Mouse (Mus musculus) liver, embryonic 14.5 days (tissue): ENCODE measurements around the gene Atp6v1b1. TPM values are rescaled to one million over a fixed set of nuclear protein-coding genes. Genes with fewer than 3 reads are reported as not detected.

Experiments
- ATAC-seq: fragments of 200-750 bp; cut with Nextera tagmentation; 2 replicates; pipeline ENCODE4 v1.8.0; 2017; ENCODE audit warnings: moderate number of reproducible peaks, mild to moderate bottlenecking, moderate library complexity; ENCODE audit not compliant: insufficient read depth
- DNase-seq, 3 experiments: peaks; one replicate each; pipeline ENCODE4 v3.0.0-alpha.2; 2012 to 2013; ENCODE audit warnings: low read depth in 3 of 3, low spot score in 3 of 3
- H3K27ac ChIP-seq: fragments of 300-500 bp; sonication (generic); 2 replicates; pipeline ENCODE4 v1.5.1; 2014; ENCODE audit warnings: moderate library complexity, mild to moderate bottlenecking, control low read depth, inconsistent platforms
- H3K27me3 ChIP-seq: fragments of 300-500 bp; sonication (generic); 2 replicates; pipeline ENCODE4 v1.6.1; 2014; ENCODE audit warnings: mild to moderate bottlenecking, low read length, moderate library complexity; ENCODE audit not compliant: control insufficient read depth, insufficient read depth
- H3K36me3 ChIP-seq: fragments of 300-500 bp; sonication (generic); replicated peaks from 2 replicates; pipeline ENCODE4 v1.6.1; 2014; ENCODE audit warnings: low read depth; ENCODE audit not compliant: control insufficient read depth, insufficient read depth
- H3K4me1 ChIP-seq, 2 experiments: fragments of 200-500 bp in 1 of 2; fragments of 300-500 bp in 1 of 2; sonication (generic) in 1 of 2; replicated peaks; 2 replicates each; pipeline ENCODE4 v1.6.1; 2012 to 2014; ENCODE audit warnings: antibody characterized with exemption in 1 of 2, inconsistent platforms in 1 of 2, low read length in 1 of 2; ENCODE audit not compliant: control insufficient read depth in 2 of 2, insufficient read depth in 2 of 2
- H3K4me2 ChIP-seq: fragments of 300-500 bp; sonication (generic); 2 replicates; pipeline ENCODE4 v1.6.1; 2014; ENCODE audit warnings: low read depth, mild to moderate bottlenecking, control low read depth, moderate library complexity
- H3K4me3 ChIP-seq, 2 experiments: fragments of 200-500 bp in 1 of 2; fragments of 300-500 bp in 1 of 2; sonication (generic) in 1 of 2; 2 replicates each; pipeline ENCODE4 v1.5.1; 2012 to 2014; ENCODE audit warnings: low read depth in 2 of 2, low read length in 2 of 2, mild to moderate bottlenecking in 2 of 2, control low read depth in 1 of 2, inconsistent platforms in 1 of 2, moderate library complexity in 1 of 2; ENCODE audit not compliant: insufficient read depth in 1 of 2
- H3K9ac ChIP-seq: fragments of 300-500 bp; sonication (generic); replicated peaks from 2 replicates; pipeline ENCODE4 v1.6.1; 2014; ENCODE audit warnings: mild to moderate bottlenecking, control low read depth, moderate library complexity
- H3K9me3 ChIP-seq: fragments of 300-500 bp; sonication (generic); 2 replicates; pipeline ENCODE4 v1.6.1; 2016; ENCODE audit warnings: low read length, mixed read lengths; ENCODE audit not compliant: control insufficient read depth
- CTCF ChIP-seq: IDR thresholded peaks from 2 replicates; pipeline ENCODE4 v1.5.1; 2016; ENCODE audit warnings: antibody characterized with exemption, low read depth, control low read depth
- EP300 ChIP-seq: IDR thresholded peaks from 2 replicates; pipeline ENCODE4 v1.6.1; 2016; ENCODE audit warnings: antibody characterized with exemption, low read depth
- WGBS: fragments of 180-500 bp; shearing (Covaris S2); extraction: QIAGEN DNeasy Blood & Tissue Kit; methylation state at CpG from one replicate; pipeline ENCODE4 v1.1.7; 2014; ENCODE audit not compliant: insufficient replicate concordance; 5-methylcytosine and 5-hydroxymethylcytosine counted together
- polyA plus RNA-seq, 2 experiments: library from polyadenylated mRNA; depleted of rRNA in 1 of 2; stranded (reverse) in 1 of 2; unstranded in 1 of 2; fragments of >200 nt; fragmentation: Nextera tagmentation in 1 of 2; extraction: Ambion mirVana in 1 of 2; gene quantifications; 2 replicates each; pipeline versions ENCODE4 v1.2.1 to v1.2.3; 2012 to 2014

The Atp6v1b1 gene
- polyA plus RNA-seq, 2 experiments, result 0.02 TPM; not detected in 1

DNA sequence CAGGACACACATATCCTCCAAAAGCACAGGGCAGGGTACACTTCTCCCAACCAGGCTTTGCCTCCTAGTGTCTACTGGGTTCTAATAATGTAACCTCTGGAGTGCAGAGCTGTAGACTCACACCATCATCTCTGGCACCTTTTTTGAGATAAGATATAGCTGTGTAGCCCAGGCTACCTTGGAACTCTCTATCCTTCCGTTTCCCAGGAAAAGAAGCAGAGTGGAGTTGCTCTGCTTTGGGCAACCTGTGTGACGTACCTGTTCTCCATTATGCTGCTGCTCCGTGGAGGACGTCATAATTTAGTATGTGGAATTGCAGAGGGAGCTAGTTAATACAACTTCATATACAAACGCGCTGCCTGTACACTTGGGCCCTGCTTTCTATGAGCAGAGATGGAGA is 19.6 kb downstream of the Atp6v1b1 start, which contains the start of gene Ankrd53:
Gene Ankrd53, plus strand, starts transcription at position 301 of the 400 bp plus-strand sequence.
- H3K27me3 ChIP-seq, result peaks cover 55% of the 10 kb centered on the region
- 30% methylated on average over 6 of the region's 6 CpGs for WGBS
- H3K36me3 ChIP-seq, result no peaks in the 10 kb centered on the region
- H3K27ac ChIP-seq, result no peak within 1 kb of the TSS
- H3K4me1 ChIP-seq, result no peaks in the 10 kb centered on the region
- no peak within 1 kb of the TSS for H3K9ac ChIP-seq
- H3K4me2 ChIP-seq, result peak within 1 kb of the TSS; percentile 50
- no peaks in the 10 kb centered on the region for H3K9me3 ChIP-seq
- H3K4me3 ChIP-seq, result peak within 1 kb of the TSS in 1 of 2 experiments; percentile 10; a peak in 1 of 4 replicates
- ATAC-seq (no peak), DNase-seq (no peak)
- no peak for TF ChIP-seq CTCF
- no peak for TF ChIP-seq EP300

GRCm38 (mm10) chr6:83762880-83763431 is 20.2 kb downstream of the Atp6v1b1 start:
- Histone ChIP-seq H3K27me3 (peaks cover 49% of the 10 kb centered on the region), H3K27ac (no peak overlapping the region), H3K4me3 (peak overlapping the region in 1 of 2 experiments; percentile 10; a peak in 1 of 4 replicates), H3K9me3 (no peaks in the 10 kb centered on the region), H3K4me2 (peak overlapping the region; percentile 50), H3K4me1 (no peaks in the 10 kb centered on the region), H3K36me3 (no peaks in the 10 kb centered on the region), H3K9ac (no peak overlapping the region)
- TF ChIP-seq EP300 (no peak), CTCF (0 out of 2 replicates have a peak, but pooled peaks have one; percentile 20)
- ATAC-seq (no peak), DNase-seq (no peak)
- 3% methylated on average over 35 of the region's 35 CpGs for WGBS

GRCm38 (mm10) chr6:83766982-83767381 is 24.2 kb downstream of the Atp6v1b1 start:
- H3K4me2 ChIP-seq, result no peak overlapping the region
- no peak for ATAC-seq
- no peak overlapping the region for H3K4me3 ChIP-seq
- H3K27ac ChIP-seq, result no peak overlapping the region
- H3K9ac ChIP-seq, result no peak overlapping the region
- TF ChIP-seq CTCF, result no peak
- no peak for TF ChIP-seq EP300
- H3K4me1 ChIP-seq, result no peaks in the 10 kb centered on the region
- DNase-seq, result no peak
- no peaks in the 10 kb centered on the region for H3K9me3 ChIP-seq
- no peaks in the 10 kb centered on the region for H3K36me3 ChIP-seq
- H3K27me3 ChIP-seq, result peaks cover 18% of the 10 kb centered on the region
- 68% methylated on average over 3 of the region's 3 CpGs for WGBS

DNA sequence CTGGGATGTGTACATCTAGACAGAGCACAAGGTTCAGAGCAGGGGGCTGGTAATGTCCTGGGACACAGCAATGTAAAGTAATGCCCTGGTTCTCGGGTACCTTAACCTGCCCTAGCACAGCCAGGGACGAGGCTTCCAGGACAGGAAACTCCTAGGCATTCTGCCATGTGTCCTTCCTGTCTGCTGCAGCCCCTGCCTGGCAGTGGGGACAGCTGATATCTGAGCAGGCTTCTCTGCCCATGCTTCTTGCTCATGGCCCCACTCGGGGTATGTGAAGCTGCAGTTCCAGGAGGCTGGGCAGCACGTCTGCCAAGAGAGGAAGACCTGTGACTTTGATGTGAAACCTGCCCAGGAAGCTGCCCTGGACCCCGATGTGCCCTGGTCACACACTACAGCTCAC is 25.7 kb downstream of the Atp6v1b1 start:
- H3K4me1 ChIP-seq, result no peaks in the 10 kb centered on the region
- DNase-seq (no peak), ATAC-seq (no peak)
- no peak for TF ChIP-seq CTCF
- no peak for TF ChIP-seq EP300
- H3K9me3 ChIP-seq, result no peaks in the 10 kb centered on the region
- H3K4me2 ChIP-seq, result no peak overlapping the region
- H3K27me3 ChIP-seq, result peaks cover 4% of the 10 kb centered on the region; the same call in 1 of the 2 replicates
- no peaks in the 10 kb centered on the region; the same call in 1 of the 2 replicates for H3K36me3 ChIP-seq
- H3K27ac ChIP-seq, result no peak overlapping the region
- H3K4me3 ChIP-seq, result no peak overlapping the region
- 62% methylated on average over 5 of the region's 5 CpGs for WGBS
- no peak overlapping the region for H3K9ac ChIP-seq

DNA sequence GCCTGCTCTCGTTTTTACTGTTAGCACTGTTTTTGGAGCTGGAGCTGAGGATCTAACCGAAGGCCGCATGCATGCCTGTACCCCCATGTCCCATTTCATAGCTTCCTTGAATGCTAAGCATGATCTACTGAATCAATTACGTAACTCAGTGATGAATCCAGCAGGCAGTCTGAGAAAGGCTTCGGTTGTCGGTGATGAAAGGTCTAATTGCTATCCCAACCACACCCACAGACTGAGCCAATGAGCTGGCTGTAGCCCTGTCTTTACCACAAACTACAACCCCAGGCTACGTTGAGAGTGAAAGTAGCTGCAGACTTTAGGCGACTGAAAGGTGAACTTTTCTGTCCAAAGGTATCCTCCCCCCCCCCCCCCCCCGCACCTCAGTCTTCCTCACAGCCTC is 31.3 kb downstream of the Atp6v1b1 start:
- Histone ChIP-seq H3K36me3 (no peaks in the 10 kb centered on the region; the same call in 1 of the 2 replicates), H3K4me2 (peak overlapping the region; percentile 73), H3K9ac (peak overlapping the region; percentile 85), H3K9me3 (no peaks in the 10 kb centered on the region), H3K4me1 (peaks cover 0 to 8% of the 10 kb centered on the region in 2 experiments; a peak in 2 of 4 replicates), H3K4me3 (peak overlapping the region; percentile 17 to 78), H3K27me3 (no peaks in the 10 kb centered on the region), H3K27ac (no peak overlapping the region)
- DNase-seq, result peak in 1 of 3 experiments; percentile 22
- WGBS, result 56% methylated on average over 8 of the region's 9 CpGs
- no peak for ATAC-seq
- TF ChIP-seq EP300 (no peak), CTCF (no peak)
